Mouse (Mus musculus) lung, embryonic 15.5 days (tissue): ENCODE measurements around the gene Cacnb1. TPM values are rescaled to one million over a fixed set of nuclear protein-coding genes. Genes with fewer than 3 reads are reported as not detected.

Source experiments
- ATAC-seq: fragments of 200-750 bp; cut with Nextera tagmentation; 2 replicates; pipeline ENCODE4 v1.8.0; 2017; ENCODE audit warnings: moderate number of reproducible peaks, borderline replicate concordance; ENCODE audit not compliant: low FRiP score, low TSS enrichment; ENCODE audit errors: extremely low read depth
- H3K27ac ChIP-seq: fragments of 300-500 bp; sonication (generic); 2 replicates; pipeline ENCODE4 v1.5.1; 2015; ENCODE audit warnings: moderate library complexity, mild to moderate bottlenecking, inconsistent platforms
- H3K27me3 ChIP-seq: fragments of 300-500 bp; sonication (generic); 2 replicates; pipeline ENCODE4 v1.6.1; 2015; ENCODE audit warnings: inconsistent platforms
- H3K36me3 ChIP-seq: fragments of 300-500 bp; sonication (generic); 2 replicates; pipeline ENCODE4 v1.6.1; 2015; ENCODE audit warnings: inconsistent platforms
- H3K4me1 ChIP-seq: fragments of 300-500 bp; sonication (generic); 2 replicates; pipeline ENCODE4 v1.6.1; 2015; ENCODE audit warnings: inconsistent platforms
- H3K4me2 ChIP-seq: fragments of 300-500 bp; sonication (generic); 2 replicates; pipeline ENCODE4 v1.6.1; 2015; ENCODE audit warnings: inconsistent platforms, mild to moderate bottlenecking, moderate library complexity
- H3K4me3 ChIP-seq: fragments of 300-500 bp; sonication (generic); 2 replicates; pipeline ENCODE4 v1.5.1; 2015; ENCODE audit warnings: mild to moderate bottlenecking, inconsistent platforms
- H3K9ac ChIP-seq: fragments of 300-500 bp; sonication (generic); 2 replicates; pipeline ENCODE4 v1.6.1; 2015; ENCODE audit warnings: inconsistent platforms
- H3K9me3 ChIP-seq: fragments of 300-500 bp; sonication (generic); 2 replicates; pipeline ENCODE4 v1.6.1; 2016; ENCODE audit warnings: inconsistent platforms
- WGBS: fragments of 180-500 bp; shearing (Covaris S2); methylation state at CpG from one replicate; pipeline ENCODE4 v1.1.7; 2015; 5-methylcytosine and 5-hydroxymethylcytosine counted together
- polyA plus RNA-seq: library from polyadenylated mRNA; unstranded; fragments of >200 nt; fragmentation: Nextera tagmentation; extraction: Ambion mirVana; gene quantifications from 2 replicates; pipeline ENCODE4 v1.2.1, GENCODE M21; 2015

Cacnb1 gene
- polyA plus RNA-seq, 1 experiment from 2014 or later: 4.9 TPM

DNA sequence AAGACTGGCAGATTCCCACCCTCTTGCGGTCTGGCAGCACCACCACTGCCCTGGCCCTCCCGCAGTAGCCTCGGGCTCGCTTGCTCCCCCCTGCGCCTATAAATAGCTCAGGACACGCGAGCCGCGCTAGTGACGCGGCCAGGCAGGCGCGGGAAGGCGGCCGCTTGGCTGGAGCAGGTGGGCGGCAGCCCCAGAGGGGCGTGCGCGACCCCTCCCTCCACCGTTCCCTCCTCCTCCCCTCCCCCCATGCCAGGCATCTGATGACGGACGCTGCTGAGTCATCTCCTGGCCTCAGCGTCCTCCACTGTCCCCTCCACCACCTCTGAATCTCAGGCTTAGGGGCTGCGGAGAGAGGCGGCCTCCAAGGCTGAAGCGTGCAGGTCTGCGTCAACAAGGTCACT lies 13.1 kb upstream of the Cacnb1 start:
- peaks cover 4% of the 10 kb centered on the region for H3K36me3 ChIP-seq
- no peaks in the 10 kb centered on the region for H3K9me3 ChIP-seq
- H3K4me3 ChIP-seq: peak overlapping the region; percentile 30
- ATAC-seq: peak; percentile 58; the same call in 1 of the 2 replicates
- H3K4me2 ChIP-seq: peak overlapping the region; percentile 67
- under 1% methylated on average over 27 of the region's 27 CpGs for WGBS
- H3K27me3 ChIP-seq: peaks cover 28% of the 10 kb centered on the region
- H3K27ac ChIP-seq: no peak overlapping the region
- H3K4me1 ChIP-seq: peaks cover 11% of the 10 kb centered on the region
- H3K9ac ChIP-seq: peak overlapping the region; percentile 6; the same call in 1 of the 2 replicates

DNA sequence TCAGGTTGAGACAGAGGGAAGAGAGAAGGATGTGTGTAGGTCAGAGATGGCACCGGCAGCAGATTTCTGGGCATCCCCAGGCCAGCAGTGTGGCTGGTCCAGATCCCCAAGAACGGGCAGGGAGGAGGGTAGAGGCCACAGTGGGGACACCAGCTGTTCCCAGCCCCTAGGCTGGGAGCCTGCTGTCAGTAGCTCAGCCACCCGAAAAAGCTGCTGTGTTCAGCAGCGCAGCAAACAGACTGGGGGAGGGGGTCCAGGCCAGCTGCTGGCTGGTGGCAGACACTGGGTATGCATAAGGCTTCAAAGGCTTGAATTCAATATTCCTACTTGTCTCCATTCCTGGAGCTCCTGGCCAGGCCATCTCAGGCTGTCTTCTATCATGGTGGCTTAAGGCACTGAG lies 12.0 kb upstream of the Cacnb1 start:
- no peak for ATAC-seq
- H3K4me2 ChIP-seq: no peak overlapping the region
- no peaks in the 10 kb centered on the region for H3K9me3 ChIP-seq
- H3K4me3 ChIP-seq: no peak overlapping the region
- H3K27ac ChIP-seq: no peak overlapping the region
- H3K9ac ChIP-seq: no peak overlapping the region
- WGBS: 43% methylated on average over 4 of the region's 4 CpGs
- H3K36me3 ChIP-seq: peaks cover 16% of the 10 kb centered on the region
- H3K4me1 ChIP-seq: peaks cover 11% of the 10 kb centered on the region
- H3K27me3 ChIP-seq: peaks cover 28% of the 10 kb centered on the region

DNA sequence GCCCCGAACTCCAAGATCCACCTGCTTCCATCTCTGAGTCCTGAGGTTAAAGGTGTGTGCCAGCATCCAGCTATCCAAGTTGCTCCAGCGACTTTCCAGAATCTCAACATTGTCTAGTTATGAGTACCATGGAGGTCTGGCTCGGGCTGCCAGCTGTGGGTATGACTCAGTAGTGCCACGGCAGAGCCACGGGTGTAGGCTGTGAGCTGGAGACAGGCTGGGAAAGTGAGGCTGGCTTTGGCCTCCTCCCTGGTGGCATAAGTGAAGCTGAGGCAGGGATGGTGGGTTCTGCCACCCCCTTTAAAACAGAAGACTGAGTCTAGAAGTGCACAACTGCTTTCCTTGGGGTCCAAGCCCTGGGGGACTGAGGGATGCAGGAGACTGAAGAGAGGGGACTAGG lies 11.2 kb upstream of the Cacnb1 start:
- WGBS: 79% methylated on average over 5 of the region's 5 CpGs
- H3K4me2 ChIP-seq: no peak overlapping the region
- H3K27ac ChIP-seq: no peak overlapping the region
- H3K4me3 ChIP-seq: no peak overlapping the region
- H3K4me1 ChIP-seq: peaks cover 11% of the 10 kb centered on the region
- H3K9me3 ChIP-seq: no peaks in the 10 kb centered on the region
- H3K36me3 ChIP-seq: peaks cover 23% of the 10 kb centered on the region
- no peak for ATAC-seq
- no peak overlapping the region for H3K9ac ChIP-seq
- peaks cover 28% of the 10 kb centered on the region for H3K27me3 ChIP-seq

DNA sequence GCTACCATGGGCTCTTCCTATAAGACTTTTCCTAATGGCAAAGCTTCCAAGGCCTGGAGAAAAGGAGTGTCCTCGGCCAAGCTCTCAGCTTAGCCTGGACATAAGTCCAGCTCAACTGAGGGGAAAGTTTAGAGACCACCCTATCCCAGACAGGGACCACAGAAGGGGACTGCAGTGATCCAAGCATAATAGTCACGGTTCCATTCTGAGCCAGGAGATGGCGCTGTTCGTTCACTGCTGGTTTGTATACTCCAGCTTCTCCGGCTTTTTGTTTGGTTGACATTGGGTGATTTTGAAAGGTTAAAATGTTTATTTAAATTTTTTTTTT lies 8.6 kb upstream of the Cacnb1 start:
- ATAC-seq: no peak
- peaks cover 34% of the 10 kb centered on the region for H3K36me3 ChIP-seq
- 7% methylated on average over 5 of the region's 5 CpGs for WGBS

DNA sequence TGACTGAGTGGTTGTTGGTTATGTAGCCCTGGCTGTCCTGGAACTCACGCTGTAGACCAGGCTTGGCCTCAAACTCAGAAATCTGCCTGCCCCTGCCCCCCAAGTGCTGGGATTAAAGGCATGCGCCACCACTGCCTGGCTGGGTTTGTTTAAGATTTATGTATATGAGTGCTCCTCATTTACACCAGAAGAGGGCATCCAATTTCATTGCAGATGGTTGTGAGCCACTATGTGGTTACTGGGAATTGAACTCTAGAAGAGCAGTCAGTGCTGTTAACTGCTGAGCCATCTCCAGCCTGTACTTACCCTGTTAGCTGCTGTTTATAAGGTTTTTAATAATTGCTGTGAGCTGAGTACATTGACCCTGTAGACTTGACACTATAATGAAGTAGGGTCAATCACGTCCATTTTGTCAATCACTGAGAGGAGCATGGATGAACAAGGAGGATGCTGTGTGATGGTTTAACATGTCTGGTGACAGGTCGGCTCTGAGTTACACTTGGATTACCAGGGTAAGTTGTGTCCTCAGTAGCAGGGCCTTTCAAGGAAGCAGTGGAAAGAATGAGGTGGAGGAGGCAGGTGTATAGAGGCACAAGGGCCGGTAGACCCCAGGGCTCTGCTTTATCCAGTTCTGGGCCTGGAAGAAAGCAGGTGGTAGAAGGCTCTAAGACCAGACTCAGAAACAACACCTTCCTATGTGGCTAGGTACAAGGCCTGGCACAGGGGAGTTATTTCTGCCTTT lies 8.0 kb upstream of the Cacnb1 start:
- no peak overlapping the region for H3K4me2 ChIP-seq
- no peaks in the 10 kb centered on the region for H3K9me3 ChIP-seq
- H3K4me1 ChIP-seq: peaks cover 9% of the 10 kb centered on the region
- H3K27me3 ChIP-seq: peaks cover 11% of the 10 kb centered on the region; the same call in 1 of the 2 replicates
- no peak overlapping the region for H3K9ac ChIP-seq
- ATAC-seq: no peak
- H3K27ac ChIP-seq: no peak overlapping the region
- 49% methylated on average over 5 of the region's 5 CpGs for WGBS
- peaks cover 34% of the 10 kb centered on the region for H3K36me3 ChIP-seq
- H3K4me3 ChIP-seq: no peak overlapping the region

More for the DNA sequence above, 8.6 kb upstream of the Cacnb1 start:
- Histone ChIP-seq H3K9me3 (no peaks in the 10 kb centered on the region), H3K4me3 (no peak overlapping the region), H3K27ac (no peak overlapping the region), H3K9ac (no peak overlapping the region), H3K4me1 (peaks cover 11% of the 10 kb centered on the region), H3K4me2 (no peak overlapping the region), H3K27me3 (peaks cover 17% of the 10 kb centered on the region)

DNA sequence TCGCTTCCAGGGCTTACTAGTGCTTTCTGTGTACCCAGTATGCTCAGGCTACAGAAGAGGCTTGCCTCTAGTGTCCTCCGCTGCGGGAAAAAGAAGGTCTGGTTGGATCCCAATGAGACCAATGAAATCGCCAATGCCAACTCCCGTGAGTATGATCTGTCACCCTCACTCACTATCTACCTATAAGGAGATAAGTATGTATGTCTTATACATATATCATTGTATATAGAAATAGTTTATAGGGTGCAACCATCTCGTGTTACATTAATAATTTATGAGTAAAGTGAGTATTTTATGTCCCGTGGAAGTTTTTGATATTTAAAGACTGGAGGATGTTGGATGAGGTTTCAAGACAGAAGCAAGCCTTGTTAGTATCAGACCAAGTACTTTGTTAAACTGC lies 5.0 kb upstream of the Cacnb1 start:
- WGBS: 11% methylated on average over 7 of the region's 7 CpGs
- ATAC-seq: no peak
- Histone ChIP-seq H3K4me1 (peaks cover 15% of the 10 kb centered on the region), H3K9ac (peak overlapping the region; percentile 100), H3K27ac (no peak overlapping the region), H3K36me3 (peaks cover 34% of the 10 kb centered on the region), H3K27me3 (no peaks in the 10 kb centered on the region), H3K4me2 (peak overlapping the region; percentile 71), H3K9me3 (no peaks in the 10 kb centered on the region), H3K4me3 (peak overlapping the region; percentile 94)

DNA sequence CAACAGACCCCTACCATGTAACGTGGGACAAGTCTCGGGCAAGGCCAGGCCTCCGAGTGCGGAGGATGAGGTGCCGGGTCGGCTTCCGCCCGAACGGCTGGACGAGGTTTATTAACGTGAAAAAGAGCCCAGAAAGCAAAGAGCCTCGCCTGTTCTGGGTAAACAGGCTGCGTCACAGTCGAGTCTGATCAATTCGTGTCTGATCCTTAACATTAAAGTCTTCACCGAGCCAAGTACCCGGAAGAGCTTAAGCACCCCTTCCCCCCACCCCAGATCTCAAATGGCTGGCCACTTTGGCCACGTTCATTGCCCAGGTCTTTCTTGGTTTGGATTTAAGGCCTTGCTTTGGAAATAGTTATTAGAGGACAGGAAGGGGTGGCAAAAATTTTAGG lies 4.5 kb upstream of the Cacnb1 start:
- Histone ChIP-seq H3K9ac (peak overlapping the region; percentile 100), H3K4me1 (peaks cover 15% of the 10 kb centered on the region), H3K27me3 (no peaks in the 10 kb centered on the region), H3K36me3 (peaks cover 34% of the 10 kb centered on the region), H3K9me3 (no peaks in the 10 kb centered on the region), H3K4me3 (peak overlapping the region; percentile 94), H3K4me2 (peak overlapping the region; percentile 71), H3K27ac (peak overlapping the region; percentile 89)
- under 1% methylated on average over 18 of the region's 18 CpGs for WGBS
- ATAC-seq: no peak

DNA sequence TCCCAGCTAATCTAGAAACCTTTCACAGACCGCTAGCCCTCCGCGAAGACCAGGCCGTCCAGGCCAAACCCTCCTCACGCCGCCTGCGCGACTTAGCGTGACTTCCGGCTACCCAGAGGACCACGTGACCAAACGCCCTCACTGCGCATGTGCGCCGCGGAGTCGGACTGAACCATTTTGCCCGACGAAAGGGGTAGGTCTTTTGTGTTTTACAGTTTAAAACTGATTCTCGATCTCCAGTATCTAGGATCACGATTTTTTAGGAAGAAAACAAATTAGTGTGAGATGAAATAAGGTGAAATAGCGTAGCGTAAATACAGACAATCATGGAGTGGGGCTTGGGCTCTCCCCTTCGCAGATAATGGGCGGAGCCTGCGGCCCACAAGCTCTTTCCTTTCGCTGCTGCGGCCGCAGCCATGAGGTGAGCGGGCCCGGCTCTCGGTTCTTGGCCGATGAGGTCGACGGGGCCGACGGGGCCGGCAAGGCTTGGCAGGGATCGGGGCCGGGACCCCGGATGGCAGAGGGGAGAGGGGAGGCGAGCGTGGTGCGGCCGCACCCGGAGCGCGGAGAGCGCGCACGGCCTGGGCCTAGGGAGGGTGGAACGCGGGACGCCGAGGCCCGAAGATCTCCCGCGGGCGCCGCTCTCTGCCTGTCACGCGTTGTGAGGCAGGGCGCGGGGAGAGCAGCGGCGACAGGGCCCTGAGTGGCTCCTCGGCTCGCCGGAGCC lies 3.9 kb upstream of the Cacnb1 start, which contains the start of gene Rpl19:
Gene Rpl19 (plus strand): TSS at position 141 of the 727 bp plus-strand sequence.
- ATAC-seq: peak; percentile 76
- no peaks in the 10 kb centered on the region for H3K9me3 ChIP-seq
- peaks cover 17% of the 10 kb centered on the region for H3K4me1 ChIP-seq
- peak within 1 kb of the TSS; percentile 89 for H3K27ac ChIP-seq
- peak within 1 kb of the TSS; percentile 71 for H3K4me2 ChIP-seq
- under 1% methylated on average over 65 of the region's 69 CpGs for WGBS
- peaks cover 34% of the 10 kb centered on the region for H3K36me3 ChIP-seq
- H3K27me3 ChIP-seq: no peaks in the 10 kb centered on the region
- H3K4me3 ChIP-seq: peak within 1 kb of the TSS; percentile 94
- peak within 1 kb of the TSS; percentile 100 for H3K9ac ChIP-seq

DNA sequence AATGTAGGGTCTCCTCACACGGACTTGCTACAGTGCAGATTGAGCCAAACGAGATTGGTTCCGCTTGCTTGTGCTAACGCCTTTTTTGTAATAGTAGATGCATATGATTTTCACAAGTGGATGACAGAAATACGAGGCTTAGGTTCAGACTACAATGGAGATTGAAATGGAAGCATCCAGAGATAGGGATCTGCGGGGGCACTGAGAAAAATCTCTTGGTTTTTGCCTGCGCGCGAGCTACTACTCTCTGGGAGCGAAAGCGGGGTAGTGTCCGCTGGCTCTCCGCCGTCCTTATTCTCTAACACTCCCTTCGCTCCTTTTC lies 3.4 kb upstream of the Cacnb1 start:
- peaks cover 32% of the 10 kb centered on the region for H3K36me3 ChIP-seq
- peak overlapping the region; percentile 71 for H3K4me2 ChIP-seq
- peak overlapping the region; percentile 94 for H3K4me3 ChIP-seq
- 5% methylated on average over 15 of the region's 15 CpGs for WGBS
- no peak for ATAC-seq
- peak overlapping the region; percentile 89 for H3K27ac ChIP-seq
- peaks cover 22% of the 10 kb centered on the region for H3K4me1 ChIP-seq
- H3K9ac ChIP-seq: peak overlapping the region; percentile 100
- H3K27me3 ChIP-seq: no peaks in the 10 kb centered on the region
- H3K9me3 ChIP-seq: no peaks in the 10 kb centered on the region

DNA sequence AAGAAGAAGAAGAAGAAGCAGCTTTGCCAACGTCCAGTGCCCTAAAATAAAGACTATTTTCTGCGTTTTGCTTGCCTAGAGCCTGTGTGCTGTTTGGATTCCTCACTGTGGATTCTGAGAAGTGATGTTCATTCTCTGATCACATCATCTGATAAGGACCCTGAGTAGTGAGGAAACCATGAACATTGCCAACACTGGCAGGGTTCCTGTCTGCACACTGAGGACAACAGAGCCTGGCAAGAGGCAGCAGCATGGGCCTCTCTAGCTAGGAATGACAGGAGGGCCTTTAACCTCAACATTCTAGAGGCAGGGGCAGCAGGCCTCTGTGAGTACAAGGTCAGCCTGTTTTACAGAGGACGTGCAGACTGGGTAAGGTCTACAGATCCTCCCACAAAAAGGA lies 1.7 kb upstream of the Cacnb1 start:
- no peak overlapping the region for H3K4me3 ChIP-seq
- H3K9ac ChIP-seq: no peak overlapping the region
- no peak overlapping the region for H3K4me2 ChIP-seq
- H3K36me3 ChIP-seq: peaks cover 15% of the 10 kb centered on the region
- H3K27ac ChIP-seq: no peak overlapping the region
- 72% methylated on average over 3 of the region's 3 CpGs for WGBS
- ATAC-seq: no peak
- H3K4me1 ChIP-seq: peaks cover 39% of the 10 kb centered on the region
- no peaks in the 10 kb centered on the region for H3K27me3 ChIP-seq
- H3K9me3 ChIP-seq: no peaks in the 10 kb centered on the region

DNA sequence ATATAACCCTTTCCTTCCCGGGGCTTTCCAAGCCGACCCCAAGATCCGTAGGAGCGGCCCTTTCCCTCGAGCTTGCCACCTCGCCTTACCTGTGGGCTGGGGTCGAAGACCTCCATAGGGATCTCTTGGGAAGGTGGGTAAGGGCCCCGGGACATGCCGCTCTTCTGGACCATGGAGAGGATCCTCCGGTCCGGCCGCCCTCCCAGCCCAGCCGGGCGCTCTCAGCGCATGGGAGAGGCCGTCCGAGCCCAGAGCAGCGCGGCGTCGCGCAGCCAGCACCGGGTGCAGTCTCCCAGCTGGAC lies 630 bp downstream of the Cacnb1 start:
- no peak for ATAC-seq
- H3K36me3 ChIP-seq: peaks cover 4% of the 10 kb centered on the region; the same call in 1 of the 2 replicates
- peak overlapping the region; percentile 70 for H3K4me3 ChIP-seq
- WGBS: under 1% methylated on average over 23 of the region's 23 CpGs
- H3K9me3 ChIP-seq: no peaks in the 10 kb centered on the region
- peak overlapping the region; percentile 93 for H3K27ac ChIP-seq
- no peaks in the 10 kb centered on the region for H3K27me3 ChIP-seq
- H3K4me1 ChIP-seq: peaks cover 41% of the 10 kb centered on the region
- peak overlapping the region; percentile 73 for H3K9ac ChIP-seq
- peak overlapping the region; percentile 94 for H3K4me2 ChIP-seq

DNA sequence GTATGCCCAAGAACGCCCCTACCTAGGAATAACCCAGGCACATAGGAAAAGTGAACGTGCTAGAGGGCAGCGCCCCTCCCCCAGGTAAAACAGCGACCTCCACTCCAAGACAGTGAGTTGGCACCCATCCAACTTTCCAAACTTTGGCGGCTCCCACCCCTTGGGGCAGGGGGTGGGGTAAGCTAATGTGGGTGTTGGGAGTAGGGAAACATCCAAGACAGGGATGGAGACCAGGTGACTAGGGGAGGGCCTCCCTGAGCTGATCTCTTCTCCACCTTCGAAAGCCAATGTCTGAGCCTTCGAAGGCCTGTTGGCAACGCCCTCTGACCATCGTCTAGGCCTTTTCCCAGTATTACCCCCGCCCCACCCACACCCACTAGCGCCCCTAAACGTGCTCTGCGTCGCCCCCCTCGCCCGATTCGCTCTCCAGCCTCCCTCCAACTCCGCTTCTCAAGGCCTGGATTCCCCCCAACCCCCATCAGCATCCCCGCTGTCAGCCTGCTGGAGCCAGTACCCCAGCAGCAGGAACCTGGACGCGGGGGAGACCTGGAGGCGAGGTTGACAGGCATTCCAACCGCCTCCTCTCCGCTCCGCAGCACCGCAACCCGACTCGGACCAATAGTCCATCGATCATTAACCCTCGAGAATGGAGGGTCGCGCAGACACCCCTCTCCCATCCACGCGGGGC lies 1.1 kb downstream of the Cacnb1 start:
- Histone ChIP-seq H3K27ac (peak overlapping the region; percentile 93; the same call in 1 of the 2 replicates), H3K4me3 (peak overlapping the region; percentile 70), H3K9me3 (no peaks in the 10 kb centered on the region), H3K4me2 (peak overlapping the region; percentile 94), H3K36me3 (peaks cover 5% of the 10 kb centered on the region; the same call in 1 of the 2 replicates), H3K4me1 (peaks cover 41% of the 10 kb centered on the region), H3K9ac (peak overlapping the region; percentile 73), H3K27me3 (no peaks in the 10 kb centered on the region)
- ATAC-seq: no peak; the same call in 1 of the 2 replicates
- whole genome bisulfite sequencing: 3% methylated on average over 33 of the region's 34 CpGs
